In the genomic region with DNA sequence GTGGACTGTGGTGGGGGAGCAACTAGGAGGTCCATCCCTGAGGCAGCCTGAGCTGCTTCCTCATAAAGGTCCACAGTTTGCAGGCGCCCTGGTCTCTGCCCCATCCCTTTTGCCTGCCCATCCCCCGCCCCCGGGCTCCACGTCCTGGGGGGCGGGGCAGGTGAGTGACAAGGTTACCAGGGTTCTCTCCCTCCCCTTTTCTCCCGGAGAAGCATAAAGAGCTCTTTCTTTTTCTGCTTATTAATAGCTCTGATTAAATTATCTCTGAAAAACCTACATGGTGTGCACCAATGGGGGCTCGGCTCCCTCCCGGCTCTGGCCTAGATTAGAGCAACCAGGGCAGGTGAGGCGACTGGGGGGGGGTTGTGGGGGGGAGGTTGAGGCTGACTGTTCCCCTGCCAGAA, we compare ENCODE assay signal across 9 mouse cellular contexts. TPM values are rescaled to one million over a fixed set of nuclear protein-coding genes. Genes with fewer than 3 reads are reported as not detected.
DNase-seq lines count a peak whose midpoint lies in the region; ATAC-seq lines count a peak whose summit lies in the region.
"Had no signal": no experiment of that assay in that cellular context is flagged by ENCODE, and none has a peak within 500 bp of the region (broad histone marks: within the 10 kb centered on the region; RNA-seq: fewer than 3 reads in every experiment).

No protein-coding gene starts in this region.

- no peak overlapping the region for H3K4me3 ChIP-seq in lung, embryonic 16.5 days (ENCODE audit: low read length)
- H3K4me3 ChIP-seq in hindbrain, embryonic 15.5 days = no peak overlapping the region
- H3K4me3 ChIP-seq: midbrain, embryonic 12.5 days had no signal

- no peak overlapping the region for H3K27ac ChIP-seq in lung, embryonic 16.5 days (ENCODE audit: low read length)
- H3K27ac ChIP-seq in hindbrain, embryonic 15.5 days (replicated peaks) = no peak overlapping the region
- H3K27ac ChIP-seq: midbrain, embryonic 12.5 days had no signal

- H3K9me3 ChIP-seq in lung, embryonic 16.5 days (ENCODE audit: control insufficient read depth, low read length) = peaks cover 9% of the 10 kb centered on the region
- no peaks in the 10 kb centered on the region for H3K9me3 ChIP-seq in hindbrain, embryonic 15.5 days

- H3K27me3 ChIP-seq in lung, embryonic 16.5 days (ENCODE audit: control insufficient read depth, insufficient read depth, low read depth, low read length) = no peaks in the 10 kb centered on the region
- H3K27me3 ChIP-seq in hindbrain, embryonic 15.5 days = no peaks in the 10 kb centered on the region

- DNase-seq in embryo, embryonic 10 days (ENCODE audit: low spot score) = peak; percentile 6
- no peak for DNase-seq in embryo, embryonic 10.5 days (ENCODE audit: low spot score)
- no peak for DNase-seq in lung, postnatal 36 days
- peak; percentile 44 for DNase-seq in naive thymus-derived CD4-positive, alpha-beta T cell, adult 2 months (ENCODE audit: low read depth)
- no peak for DNase-seq in urinary bladder, adult 18-20 months (ENCODE audit: low spot score in 2 of 2)
- no peak for DNase-seq in adrenal gland, postnatal 25 days

- no peak overlapping the region for H3K9ac ChIP-seq in lung, embryonic 16.5 days (ENCODE audit: low read length)
- H3K9ac ChIP-seq in hindbrain, embryonic 15.5 days = no peak overlapping the region
- H3K9ac ChIP-seq: midbrain, embryonic 12.5 days had no signal

- 0 out of 2 replicates have a peak overlapping the region, but pooled peaks have one; percentile 28 for H3K4me2 ChIP-seq in lung, embryonic 16.5 days (ENCODE audit: low read depth, low read length)
- H3K4me2 ChIP-seq in hindbrain, embryonic 15.5 days = no peak overlapping the region
- H3K4me2 ChIP-seq: midbrain, embryonic 12.5 days had no signal

- peaks cover 13% of the 10 kb centered on the region for H3K4me1 ChIP-seq in lung, embryonic 16.5 days (replicated peaks; ENCODE audit: control insufficient read depth, insufficient read depth, low read length)
- peaks cover 4% of the 10 kb centered on the region; the same call in 1 of the 2 replicates for H3K4me1 ChIP-seq in hindbrain, embryonic 15.5 days (replicated peaks)

- H3K36me3 ChIP-seq in lung, embryonic 16.5 days (ENCODE audit: control insufficient read depth, insufficient read depth, low read length) = no peaks in the 10 kb centered on the region
- no peaks in the 10 kb centered on the region for H3K36me3 ChIP-seq in hindbrain, embryonic 15.5 days
- H3K36me3 ChIP-seq: midbrain, embryonic 12.5 days had no signal

- 9% methylated on average over 9 of the region's 9 CpGs for WGBS in lung, embryonic 16.5 days
- 25% methylated on average over 9 of the region's 9 CpGs for WGBS in hindbrain, embryonic 15.5 days

- no peak for ATAC-seq in lung, embryonic 16.5 days (ENCODE audit: low read depth)
- ATAC-seq in hindbrain, embryonic 15.5 days (ENCODE audit: low FRiP score, low read depth) = peak; percentile 31; the same call in 1 of the 2 replicates

RNA-seq across cellular contexts. Expression of gene Fam222a, which starts 7.3 kb away (rescaled TPM):
- polyA plus RNA-seq in lung, embryonic 16.5 days (2015; fragmentation: Nextera tagmentation; extraction: Ambion mirVana) = 2.2 and 2.3 TPM in 2 replicates
- polyA plus RNA-seq in hindbrain, embryonic 15.5 days (2015; fragmentation: Nextera tagmentation; extraction: Ambion mirVana) = 6.6 and 8.3 TPM in 2 replicates
- 26.9 and 39.8 TPM in 2 replicates for total RNA-seq in adrenal gland, postnatal 25 days (2021)

Comparison
In these comparisons a context has a peak if more than half of its experiments do, and no peak if none do; other contexts are left out.
1. DNase-seq: peak in embryo, embryonic 10 days (single experiment) and naive thymus-derived CD4-positive, alpha-beta T cell, adult 2 months (single experiment); none in embryo, embryonic 10.5 days (single experiment), lung, postnatal 36 days (single experiment), urinary bladder, adult 18-20 months (0 of 2) and adrenal gland, postnatal 25 days (single experiment).